In the genomic region with DNA sequence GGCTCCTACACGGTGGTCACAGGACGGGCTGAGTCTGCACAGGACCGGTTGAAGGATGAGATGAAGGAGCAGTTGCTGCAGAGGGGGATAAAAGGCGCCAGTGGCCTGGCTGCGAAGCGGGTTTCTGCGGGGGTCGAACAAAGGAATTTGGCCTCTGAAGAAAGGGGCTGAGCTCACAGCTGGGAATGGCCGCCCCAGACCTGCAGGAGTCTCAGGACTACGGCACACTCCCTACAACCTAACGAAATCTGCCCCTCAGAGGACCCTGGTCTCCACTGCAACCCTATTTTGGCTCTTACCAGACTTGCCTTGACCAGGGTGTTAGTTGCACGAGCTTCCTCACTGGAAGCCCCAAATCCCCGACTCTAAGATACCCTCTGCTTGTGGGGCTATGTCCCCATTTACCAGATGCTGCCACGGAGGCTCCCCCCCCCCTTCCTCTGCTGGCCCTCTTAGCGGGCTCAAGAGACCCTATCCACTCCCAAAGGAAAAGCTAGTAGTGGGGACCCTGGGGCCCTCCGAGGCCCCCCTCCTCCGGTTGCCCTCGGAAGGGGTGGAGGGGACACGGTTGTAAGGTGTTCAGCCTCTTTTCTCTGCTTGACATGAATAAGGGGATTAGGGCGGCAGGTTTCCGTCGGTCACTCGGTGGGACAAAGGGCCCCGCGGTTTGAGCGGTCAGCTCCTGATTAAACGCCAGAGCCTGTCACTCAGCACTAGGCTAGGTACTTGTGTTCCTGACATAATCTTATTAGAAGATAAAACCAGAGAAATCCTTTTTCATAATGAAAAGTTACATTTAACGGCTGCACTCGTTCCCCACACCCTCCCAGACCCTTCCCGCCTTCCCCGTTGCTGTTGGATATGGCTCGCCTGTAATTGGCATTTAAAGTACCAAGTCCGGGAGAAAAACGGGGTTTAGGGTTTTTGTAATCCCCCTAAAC, we compare ENCODE assay signal across 15 mouse cellular contexts. TPM values are rescaled to one million over a fixed set of nuclear protein-coding genes. Genes with fewer than 3 reads are reported as not detected.
A peak's percentile ranks its signal among the peaks of the same experiment; 100 is the strongest.
DNase-seq lines count a peak whose midpoint lies in the region; ATAC-seq and TF ChIP-seq lines count a peak whose summit lies in the region.
"Had no signal": no experiment of that assay in that cellular context is flagged by ENCODE, and none has a peak within 500 bp of the region (broad histone marks: within the 10 kb centered on the region; RNA-seq: fewer than 3 reads in every experiment).

No protein-coding gene starts in this region.

- no peak overlapping the region for H3K4me2 ChIP-seq in forebrain, postnatal 0 days (ENCODE audit: low read depth)
- H3K4me2 ChIP-seq in limb, embryonic 14.5 days (replicated peaks; ENCODE audit: low read depth, low read length, severe bottlenecking), result peak overlapping the region; percentile 64
- peak overlapping the region; percentile 58 for H3K4me2 ChIP-seq in neural tube, embryonic 15.5 days

- TF ChIP-seq CTCF in forebrain, postnatal 0 days (IDR thresholded peaks at IDR 0.05; ENCODE audit: low read depth), result no peak

- H3K9ac ChIP-seq in forebrain, postnatal 0 days, result no peak overlapping the region
- H3K9ac ChIP-seq in limb, embryonic 14.5 days (ENCODE audit: low read depth, low read length, severe bottlenecking), result peak overlapping the region; percentile 95
- peak overlapping the region; percentile 43 for H3K9ac ChIP-seq in neural tube, embryonic 15.5 days (replicated peaks)

- no peak for TF ChIP-seq POLR2A in limb, embryonic 14.5 days (IDR thresholded peaks at IDR 0.05; ENCODE audit: borderline replicate concordance, extremely low read depth, insufficient read depth, insufficient read length)

- H3K9me3 ChIP-seq in forebrain, postnatal 0 days (ENCODE audit: low read length), result no peaks in the 10 kb centered on the region
- H3K9me3 ChIP-seq in limb, embryonic 14.5 days (ENCODE audit: control insufficient read depth, low read length), result no peaks in the 10 kb centered on the region
- H3K9me3 ChIP-seq in neural tube, embryonic 15.5 days (replicated peaks), result no peaks in the 10 kb centered on the region

- no peak overlapping the region for H3K27ac ChIP-seq in forebrain, postnatal 0 days (ENCODE audit: low read depth, low read length)
- peak overlapping the region; percentile 81 for H3K27ac ChIP-seq in limb, embryonic 14.5 days (replicated peaks; ENCODE audit: low read depth, low read length)
- H3K27ac ChIP-seq in neural tube, embryonic 15.5 days (replicated peaks), result peak overlapping the region; percentile 60

- 3% methylated on average over 34 of the region's 34 CpGs for WGBS in forebrain, postnatal 0 days
- 7% methylated on average over 33 of the region's 34 CpGs for WGBS in limb, embryonic 14.5 days
- 3% methylated on average over 34 of the region's 34 CpGs for WGBS in neural tube, embryonic 15.5 days

- ATAC-seq in forebrain, postnatal 0 days, result no peak
- ATAC-seq in limb, embryonic 14.5 days (ENCODE audit: low FRiP score, low read depth), result no peak
- no peak for ATAC-seq in neural tube, embryonic 15.5 days (ENCODE audit: low FRiP score)
- ATAC-seq in inflammation-experienced regulatory T-cells, adult 6 months, result no peak
- no peak for ATAC-seq in activated CD4-positive, CD25-positive, alpha-beta regulatory T cell, adult 4 months
- ATAC-seq in erythroid progenitor cell, adult 5-6 weeks (replicated peaks; ENCODE audit: low FRiP score, poor library complexity, severe bottlenecking), result no peak

- no peaks in the 10 kb centered on the region for H3K36me3 ChIP-seq in forebrain, postnatal 0 days (ENCODE audit: insufficient read depth)
- H3K36me3 ChIP-seq in limb, embryonic 14.5 days (ENCODE audit: control insufficient read depth, insufficient read depth, low read length), result peaks cover under 1% of the 10 kb centered on the region; the same call in 1 of the 2 replicates
- no peaks in the 10 kb centered on the region for H3K36me3 ChIP-seq in neural tube, embryonic 15.5 days

- H3K4me3 ChIP-seq in forebrain, postnatal 0 days (ENCODE audit: low read depth, low read length), result no peak overlapping the region
- H3K4me3 ChIP-seq in limb, embryonic 14.5 days (replicated peaks; ENCODE audit: low read length), result peak overlapping the region; percentile 32
- peak overlapping the region; percentile 25 for H3K4me3 ChIP-seq in neural tube, embryonic 15.5 days (replicated peaks)

- no peaks in the 10 kb centered on the region for H3K4me1 ChIP-seq in forebrain, postnatal 0 days (ENCODE audit: insufficient read depth)
- peaks cover 40% of the 10 kb centered on the region for H3K4me1 ChIP-seq in limb, embryonic 14.5 days (ENCODE audit: control insufficient read depth, insufficient read depth, low read length)
- H3K4me1 ChIP-seq in neural tube, embryonic 15.5 days, result peaks cover 76% of the 10 kb centered on the region

- peaks cover 85% of the 10 kb centered on the region for H3K27me3 ChIP-seq in forebrain, postnatal 0 days (ENCODE audit: insufficient read depth, low read length)
- H3K27me3 ChIP-seq in limb, embryonic 14.5 days (ENCODE audit: control insufficient read depth, insufficient read depth, low read length), result peaks cover 60% of the 10 kb centered on the region
- peaks cover 92% of the 10 kb centered on the region for H3K27me3 ChIP-seq in neural tube, embryonic 15.5 days (replicated peaks)

- peak; percentile 45 for DNase-seq in retina, embryonic 14.5 days (ENCODE audit: low spot score)
- no peak for DNase-seq in retina, postnatal 1 day
- peak; percentile 61 for DNase-seq in forebrain, postnatal 0 days
- no peak for DNase-seq in limb, embryonic 14.5 days (ENCODE audit: low spot score)
- DNase-seq: cerebellum, postnatal 36 days; lung, postnatal 36 days; right cerebral cortex, postnatal 4 days had no signal

RNA-seq across cellular contexts. Expression of gene Lmx1b, which starts 10.0 kb away (rescaled TPM):
- total RNA-seq in forebrain, postnatal 0 days (2014; rRNA removed), result 0.54 and 2.0 TPM in 2 replicates
- 0.05 and 0.24 TPM in 2 replicates for polyA plus RNA-seq in forebrain, postnatal 0 days (2015; fragmentation: Nextera tagmentation; extraction: Ambion mirVana)
- 28.3 and 40.0 TPM in 2 replicates for polyA plus RNA-seq in limb, embryonic 14.5 days (2012; rRNA removed)
- polyA plus RNA-seq in limb, embryonic 14.5 days (2014; fragmentation: Nextera tagmentation; extraction: Ambion mirVana), result 6.3 and 8.4 TPM in 2 replicates
- 7.9 and 8.5 TPM in 2 replicates for polyA plus RNA-seq in neural tube, embryonic 15.5 days (2015; fragmentation: Nextera tagmentation; extraction: Ambion mirVana)
- polyA plus RNA-seq in inflammation-experienced regulatory T-cells, adult 6 months (2017; shearing (Covaris generic)), result not detected
- not detected for polyA plus RNA-seq in activated CD4-positive, CD25-positive, alpha-beta regulatory T cell, adult 4 months (2017; shearing (Covaris generic))
- not detected in 2 replicates for total RNA-seq in erythroid progenitor cell, adult 5-6 weeks (2015; ENCODE audit: low replicate concordance)
- not detected in 2 replicates for total RNA-seq in erythroid progenitor cell, adult 5-6 weeks (2017; ENCODE audit: low replicate concordance)
- total RNA-seq: CH12.LX; liver, adult 2 months; neutrophil, adult 5-6 weeks had no signal
- polyA plus RNA-seq: liver, adult 2 months; stomach, embryonic 16.5 days had no signal

Comparison
In these comparisons a context has a peak if more than half of its experiments do, and no peak if none do; other contexts are left out.
1. DNase-seq: peak in retina, embryonic 14.5 days (single experiment) and forebrain, postnatal 0 days (single experiment); none in retina, postnatal 1 day (single experiment) and limb, embryonic 14.5 days (single experiment).